Comparison of ENCODE assay signal across 8 mouse cellular contexts in genomic region chr12:4593930-4594391, GRCm38 (mm10). TPM values are rescaled to one million over a fixed set of nuclear protein-coding genes. Genes with fewer than 3 reads are reported as not detected.
DNase-seq lines count a peak whose midpoint lies in the region; ATAC-seq and TF ChIP-seq lines count a peak whose summit lies in the region.

No protein-coding gene starts in this region.

- no peak for TF ChIP-seq CTCF in lung, adult 2 months (IDR thresholded peaks at IDR 0.05; ENCODE audit: insufficient read depth, low read length)

- H3K4me3 ChIP-seq in lung, adult 2 months (replicated peaks; ENCODE audit: extremely low read depth, low read depth, low read length): peak overlapping the region; percentile 98
- H3K4me3 ChIP-seq in embryonic facial prominence, embryonic 10.5 days: peak overlapping the region; percentile 86
- H3K4me3 ChIP-seq in hindbrain, embryonic 16.5 days (ENCODE audit: low read length): peak overlapping the region; percentile 97
- H3K4me3 ChIP-seq in myocyte: peak overlapping the region; percentile 43

- H3K27me3 ChIP-seq in embryonic facial prominence, embryonic 10.5 days (replicated peaks; ENCODE audit: low read depth, poor library complexity, severe bottlenecking): peaks cover 9% of the 10 kb centered on the region
- H3K27me3 ChIP-seq in hindbrain, embryonic 16.5 days (replicated peaks; ENCODE audit: control insufficient read depth, insufficient read depth, low read length): no peaks in the 10 kb centered on the region
- H3K27me3 ChIP-seq in myocyte (ENCODE audit: control insufficient read depth, insufficient read depth, insufficient read length): no peaks in the 10 kb centered on the region

- peaks cover 26% of the 10 kb centered on the region for H3K4me1 ChIP-seq in lung, adult 2 months (ENCODE audit: control insufficient read depth, insufficient read depth, low read length)
- H3K4me1 ChIP-seq in embryonic facial prominence, embryonic 10.5 days: peaks cover 20% of the 10 kb centered on the region
- peaks cover 5% of the 10 kb centered on the region for H3K4me1 ChIP-seq in hindbrain, embryonic 16.5 days (ENCODE audit: control insufficient read depth, insufficient read depth, low read depth, low read length)

- H3K4me2 ChIP-seq in hindbrain, embryonic 16.5 days (ENCODE audit: low read length): peak overlapping the region; percentile 87
- peak overlapping the region; percentile 96 for H3K4me2 ChIP-seq in myocyte (ENCODE audit: low read depth)

- 23% methylated on average over 9 of the region's 9 CpGs for WGBS in lung, adult 2 months
- WGBS in embryonic facial prominence, embryonic 10.5 days: 69% methylated on average over 9 of the region's 9 CpGs
- 59% methylated on average over 9 of the region's 9 CpGs for WGBS in hindbrain, embryonic 16.5 days

- no peak for TF ChIP-seq POLR2A in lung, adult 2 months (IDR thresholded peaks at IDR 0.05; ENCODE audit: borderline replicate concordance, extremely low read depth, low read depth, low read length)
- no peak for TF ChIP-seq POLR2A in myocyte (IDR thresholded peaks at IDR 0.05; ENCODE audit: insufficient read length, low read depth)

- no peak overlapping the region for H3K27ac ChIP-seq in embryonic facial prominence, embryonic 10.5 days (replicated peaks)
- no peak overlapping the region for H3K27ac ChIP-seq in hindbrain, embryonic 16.5 days (ENCODE audit: low read depth, low read length)

- H3K9me3 ChIP-seq in embryonic facial prominence, embryonic 10.5 days: no peaks in the 10 kb centered on the region
- H3K9me3 ChIP-seq in hindbrain, embryonic 16.5 days (ENCODE audit: control insufficient read depth, low read length): no peaks in the 10 kb centered on the region

- peaks cover 54% of the 10 kb centered on the region for H3K79me2 ChIP-seq in myocyte (ENCODE audit: control insufficient read depth, insufficient read depth)

- peak overlapping the region; percentile 89 for H3K9ac ChIP-seq in hindbrain, embryonic 16.5 days (ENCODE audit: low read depth, low read length)

- no peak for ATAC-seq in hindbrain, embryonic 16.5 days
- ATAC-seq in granulocyte monocyte progenitor cell, adult 5-6 weeks (replicated peaks; ENCODE audit: poor library complexity, severe bottlenecking): no peak

- H3K36me3 ChIP-seq in embryonic facial prominence, embryonic 10.5 days (replicated peaks): no peaks in the 10 kb centered on the region
- no peaks in the 10 kb centered on the region for H3K36me3 ChIP-seq in hindbrain, embryonic 16.5 days (ENCODE audit: control insufficient read depth, insufficient read depth, low read length)
- no peaks in the 10 kb centered on the region for H3K36me3 ChIP-seq in myocyte (ENCODE audit: control insufficient read depth, insufficient read depth)

- DNase-seq in lung, adult 2 months: no peak
- DNase-seq in lung, postnatal 36 days: no peak
- DNase-seq in embryonic facial prominence, embryonic 10.5 days (ENCODE audit: low spot score): no peak
- no peak for DNase-seq in gastrocnemius, postnatal 10 days
- no peak for DNase-seq in lung, postnatal 25 days (ENCODE audit: low spot score)

- peak overlapping the region; percentile 70 for H3ac ChIP-seq in myocyte (ENCODE audit: control insufficient read depth, insufficient read length)

TF ChIP-seq in myocyte, 11 proteins besides CTCF, POLR2A, EP300 and RAD21:
- TF ChIP-seq POLR2AphosphoS2 (IDR thresholded peaks at IDR 0.05; ENCODE audit: insufficient read length, low read depth): no peak
- TF ChIP-seq USF1 (IDR thresholded peaks at IDR 0.05; ENCODE audit: low read depth): no peak
- no peak for TF ChIP-seq MAX (IDR thresholded peaks at IDR 0.05; ENCODE audit: low read depth)

RNA-seq across cellular contexts. Expression of gene Gm3625, which starts 1.2 kb away (rescaled TPM):
- not detected in 2 replicates for polyA plus RNA-seq in lung, adult 2 months (2012; rRNA removed)
- polyA plus RNA-seq in embryonic facial prominence, embryonic 10.5 days (2016; fragmentation: Nextera tagmentation; extraction: Ambion mirVana): not detected in 2 replicates
- polyA plus RNA-seq in hindbrain, embryonic 16.5 days (2015; fragmentation: Nextera tagmentation; extraction: Ambion mirVana): not detected in 2 replicates
- not detected for polyA plus RNA-seq in myocyte (2012; fragmentation: generic; extraction: Trizol)
- total RNA-seq in granulocyte monocyte progenitor cell, adult 5-6 weeks (2014; fragmentation: Nextera tagmentation): not detected in 2 replicates
- not detected in 2 replicates for total RNA-seq in granulocyte monocyte progenitor cell, adult 5-6 weeks (2017)
- total RNA-seq in gastrocnemius, postnatal 10 days (2021): not detected

RNA-seq across cellular contexts. Expression of gene Itsn2, which starts 1.5 kb away (rescaled TPM):
- 22.4 and 36.3 TPM in 2 replicates for polyA plus RNA-seq in lung, adult 2 months (2012; rRNA removed)
- 17.6 and 17.9 TPM in 2 replicates for polyA plus RNA-seq in embryonic facial prominence, embryonic 10.5 days (2016; fragmentation: Nextera tagmentation; extraction: Ambion mirVana)
- polyA plus RNA-seq in hindbrain, embryonic 16.5 days (2015; fragmentation: Nextera tagmentation; extraction: Ambion mirVana): 22.0 and 24.4 TPM in 2 replicates
- polyA plus RNA-seq in myocyte (2012; fragmentation: generic; extraction: Trizol): 8.4 TPM
- total RNA-seq in granulocyte monocyte progenitor cell, adult 5-6 weeks (2014; fragmentation: Nextera tagmentation): 61.0 and 119 TPM in 2 replicates
- total RNA-seq in granulocyte monocyte progenitor cell, adult 5-6 weeks (2017): 117 and 145 TPM in 2 replicates
- 10 to 100 TPM; 24.5 to 33.2 TPM for total RNA-seq in gastrocnemius, postnatal 10 days (2021)

Comparison
In these comparisons a context has a peak if more than half of its experiments do, and no peak if none do; other contexts are left out.
1. H3K4me3 ChIP-seq: peak in every context shown above with its lines; median percentile 98 in lung, adult 2 months; 97 in hindbrain, embryonic 16.5 days; 86 in embryonic facial prominence, embryonic 10.5 days; 43 in myocyte.